Mouse (Mus musculus) kidney, adult 2 months (tissue): ENCODE data around the gene Hoxb5.

Experiments
- CTCF ChIP-seq: fragments of 200-500 bp; conservative IDR thresholded peaks from 2 replicates; pipeline ENCODE4 v1.5.1; 2011; ENCODE audit warnings: low read depth, mild to moderate bottlenecking, control low read depth, low read length, moderate library complexity, mixed read lengths; ENCODE audit not compliant: insufficient read depth, insufficient read length
- POLR2A ChIP-seq: fragments of 200-500 bp; IDR thresholded peaks from one replicate; pipeline ENCODE4 v1.6.1; 2011; ENCODE audit warnings: low read depth, low read length, control low read depth

GRCm38 (mm10) chr11:96347717-96348116 lies 44.6 kb downstream of the Hoxb5 start:
- TF ChIP-seq POLR2A: no peak
- TF ChIP-seq CTCF: no peak
